Mouse (Mus musculus) B cell, adult 2 months (primary cell): Measurements from ENCODE around the gene Tbc1d22a.
"Not testable (repeated sequence)": the region's sequence is repeated elsewhere in the genome, so short reads cannot be mapped to it uniquely, and the experiment has no call there.

Experiments used
- DNase-seq, 2 experiments: peaks; one replicate each; pipeline ENCODE4 v3.0.0; 2022

Gene Tbc1d22a

GRCm38 (mm10) chr15:86181321-86181720 lies 32.9 kb upstream of the Tbc1d22a start:
- DNase-seq, result not testable (repeated sequence)

- peak; percentile 70 to 71 for DNase-seq
Observed at GRCm38 (mm10) chr15:86181941-86182439, 32.3 kb upstream of the Tbc1d22a start.

GRCm38 (mm10) chr15:86182646-86183045 lies 31.6 kb upstream of the Tbc1d22a start:
- DNase-seq, result peak; percentile 89 to 92

GRCm38 (mm10) chr15:86183484-86183883 lies 30.8 kb upstream of the Tbc1d22a start:
- DNase-seq, result peak; percentile 55 to 61

GRCm38 (mm10) chr15:86184071-86184470 lies 30.2 kb upstream of the Tbc1d22a start:
- peak; percentile 33 to 46 for DNase-seq

- peak; percentile 70 to 75 for DNase-seq
Observed at GRCm38 (mm10) chr15:86184851-86185688, 29.2 kb upstream of the Tbc1d22a start.

GRCm38 (mm10) chr15:86185689-86186569 lies 28.3 kb upstream of the Tbc1d22a start, which contains the start of gene Cerk:
Gene Cerk, minus strand, starts transcription at chr15:86186141.
- DNase-seq, result peak; percentile 80 to 81

- no peak for DNase-seq
Observed at GRCm38 (mm10) chr15:86186686-86187085, 27.6 kb upstream of the Tbc1d22a start.

- no peak for DNase-seq
Observed at GRCm38 (mm10) chr15:86188186-86188585, 26.1 kb upstream of the Tbc1d22a start.

- no peak for DNase-seq
Observed at GRCm38 (mm10) chr15:86188746-86189470, 25.4 kb upstream of the Tbc1d22a start.

- no peak for DNase-seq
Observed at GRCm38 (mm10) chr15:86190387-86190786, 23.9 kb upstream of the Tbc1d22a start.

GRCm38 (mm10) chr15:86191505-86191904 lies 22.8 kb upstream of the Tbc1d22a start:
- DNase-seq, result peak; percentile 68 to 74

GRCm38 (mm10) chr15:86191933-86192332 lies 22.3 kb upstream of the Tbc1d22a start:
- DNase-seq, result no peak

- peak; percentile 54 to 57 for DNase-seq
Observed at GRCm38 (mm10) chr15:86194676-86195453, 19.4 kb upstream of the Tbc1d22a start.

- DNase-seq, result no peak
Observed at GRCm38 (mm10) chr15:86199052-86199451, 15.2 kb upstream of the Tbc1d22a start.

- no peak for DNase-seq
Observed at GRCm38 (mm10) chr15:86199482-86199881, 14.8 kb upstream of the Tbc1d22a start.

GRCm38 (mm10) chr15:86200169-86200568 lies 14.1 kb upstream of the Tbc1d22a start:
- DNase-seq, result no peak

GRCm38 (mm10) chr15:86201095-86201494 lies 13.2 kb upstream of the Tbc1d22a start:
- peak; percentile 37 to 41 for DNase-seq

- DNase-seq, result no peak
Observed at GRCm38 (mm10) chr15:86201696-86202330, 12.4 kb upstream of the Tbc1d22a start.

- DNase-seq, result peak; percentile 75
Observed at GRCm38 (mm10) chr15:86202640-86203039, 11.6 kb upstream of the Tbc1d22a start.

GRCm38 (mm10) chr15:86203292-86203793 lies 10.9 kb upstream of the Tbc1d22a start:
- DNase-seq, result no peak
